Mouse (Mus musculus): ENCODE data around the gene Tufm. TPM values are rescaled to one million over a fixed set of nuclear protein-coding genes. Genes with fewer than 3 reads are reported as not detected.

Tufm gene
- polyA plus RNA-seq, 1 experiment from 2014 or later = 140 TPM

- ATAC-seq (ENCODE audit: insufficient read depth, low FRiP score) = no peak
Observed at GRCm38 (mm10) chr7:126463004-126463403, 24.2 kb upstream of the Tufm start, which contains the start of gene Atp2a1. Atp2a1 (minus strand) TSS chr7:126463108.

GRCm38 (mm10) chr7:126463547-126463946 is 23.6 kb upstream of the Tufm start:
- Histone ChIP-seq H3K4me3 (replicated peaks; ENCODE audit: low read length) (no peak overlapping the region), H3K4me1 (ENCODE audit: control insufficient read depth, insufficient read depth, low read length) (peaks cover 17% of the 10 kb centered on the region), H3K9ac (ENCODE audit: low read length) (no peak overlapping the region), H3K27me3 (ENCODE audit: control insufficient read depth, insufficient read depth, low read length) (no peaks in the 10 kb centered on the region), H3K4me2 (ENCODE audit: low read depth, low read length) (no peak overlapping the region), H3K27ac (ENCODE audit: low read length) (no peak overlapping the region), H3K36me3 (ENCODE audit: control insufficient read depth, insufficient read depth, low read length) (peaks cover 12% of the 10 kb centered on the region; the same call in 1 of the 2 replicates), H3K9me3 (replicated peaks; ENCODE audit: control insufficient read depth, low read length) (no peaks in the 10 kb centered on the region)
- no peak for ATAC-seq (ENCODE audit: insufficient read depth, low FRiP score)
- WGBS = 57% methylated on average over 4 of the region's 4 CpGs

More at GRCm38 (mm10) chr7:126463004-126463403, 24.2 kb upstream of the Tufm start, which contains the start of gene Atp2a1:
- Histone ChIP-seq H3K9me3 (replicated peaks; ENCODE audit: control insufficient read depth, low read length) (no peaks in the 10 kb centered on the region), H3K4me1 (ENCODE audit: control insufficient read depth, insufficient read depth, low read length) (peaks cover 17% of the 10 kb centered on the region), H3K27ac (ENCODE audit: low read length) (no peak within 1 kb of the TSS), H3K4me2 (ENCODE audit: low read depth, low read length) (no peak within 1 kb of the TSS), H3K9ac (ENCODE audit: low read length) (peak within 1 kb of the TSS; percentile 31; the same call in 1 of the 2 replicates), H3K36me3 (ENCODE audit: control insufficient read depth, insufficient read depth, low read length) (0 out of 2 replicates have a peak, but pooled peaks cover 7% of the 10 kb centered on the region), H3K4me3 (replicated peaks; ENCODE audit: low read length) (no peak within 1 kb of the TSS), H3K27me3 (ENCODE audit: control insufficient read depth, insufficient read depth, low read length) (no peaks in the 10 kb centered on the region)
- 52% methylated on average over 5 of the region's 5 CpGs for WGBS

- Histone ChIP-seq H3K9ac (ENCODE audit: low read length) (peak overlapping the region; percentile 31; the same call in 1 of the 2 replicates), H3K9me3 (replicated peaks; ENCODE audit: control insufficient read depth, low read length) (no peaks in the 10 kb centered on the region), H3K27me3 (ENCODE audit: control insufficient read depth, insufficient read depth, low read length) (no peaks in the 10 kb centered on the region), H3K27ac (ENCODE audit: low read length) (no peak overlapping the region), H3K4me3 (replicated peaks; ENCODE audit: low read length) (no peak overlapping the region), H3K4me2 (ENCODE audit: low read depth, low read length) (no peak overlapping the region), H3K36me3 (ENCODE audit: control insufficient read depth, insufficient read depth, low read length) (peaks cover 15% of the 10 kb centered on the region; the same call in 1 of the 2 replicates), H3K4me1 (ENCODE audit: control insufficient read depth, insufficient read depth, low read length) (peaks cover 17% of the 10 kb centered on the region)
- 57% methylated on average over 4 of the region's 4 CpGs for WGBS
- ATAC-seq (ENCODE audit: insufficient read depth, low FRiP score) = no peak
Observed at GRCm38 (mm10) chr7:126464121-126464520, 23.0 kb upstream of the Tufm start.

GRCm38 (mm10) chr7:126464836-126465235 is 22.3 kb upstream of the Tufm start:
- ATAC-seq (ENCODE audit: insufficient read depth, low FRiP score) = peak; percentile 11; the same call in 1 of the 2 replicates
- Histone ChIP-seq H3K36me3 (ENCODE audit: control insufficient read depth, insufficient read depth, low read length) (peaks cover 15% of the 10 kb centered on the region; the same call in 1 of the 2 replicates), H3K9me3 (replicated peaks; ENCODE audit: control insufficient read depth, low read length) (no peaks in the 10 kb centered on the region), H3K4me2 (ENCODE audit: low read depth, low read length) (no peak overlapping the region), H3K4me1 (ENCODE audit: control insufficient read depth, insufficient read depth, low read length) (peaks cover 17% of the 10 kb centered on the region), H3K27ac (ENCODE audit: low read length) (peak overlapping the region; percentile 47), H3K9ac (ENCODE audit: low read length) (no peak overlapping the region; the same call in 1 of the 2 replicates), H3K27me3 (ENCODE audit: control insufficient read depth, insufficient read depth, low read length) (no peaks in the 10 kb centered on the region), H3K4me3 (replicated peaks; ENCODE audit: low read length) (no peak overlapping the region)
- WGBS = 25% methylated on average over 5 of the region's 5 CpGs

- WGBS = 24% methylated on average over 7 of the region's 7 CpGs
- H3K27ac ChIP-seq (ENCODE audit: low read length) = peak overlapping the region; percentile 47
- peak; percentile 4; the same call in 1 of the 2 replicates for ATAC-seq (ENCODE audit: insufficient read depth, low FRiP score)
Observed at GRCm38 (mm10) chr7:126465246-126466030, 21.7 kb upstream of the Tufm start.

GRCm38 (mm10) chr7:126466116-126466515 is 21.0 kb upstream of the Tufm start:
- no peaks in the 10 kb centered on the region for H3K27me3 ChIP-seq (ENCODE audit: control insufficient read depth, insufficient read depth, low read length)
- no peaks in the 10 kb centered on the region for H3K9me3 ChIP-seq (replicated peaks; ENCODE audit: control insufficient read depth, low read length)
- peaks cover 15% of the 10 kb centered on the region; the same call in 1 of the 2 replicates for H3K36me3 ChIP-seq (ENCODE audit: control insufficient read depth, insufficient read depth, low read length)
- no peak overlapping the region for H3K4me3 ChIP-seq (replicated peaks; ENCODE audit: low read length)
- peaks cover 17% of the 10 kb centered on the region for H3K4me1 ChIP-seq (ENCODE audit: control insufficient read depth, insufficient read depth, low read length)
- H3K4me2 ChIP-seq (ENCODE audit: low read depth, low read length) = no peak overlapping the region
- 56% methylated on average over 9 of the region's 9 CpGs for WGBS
- H3K9ac ChIP-seq (ENCODE audit: low read length) = no peak overlapping the region
- no peak for ATAC-seq (ENCODE audit: insufficient read depth, low FRiP score)
- no peak overlapping the region for H3K27ac ChIP-seq (ENCODE audit: low read length)

More at GRCm38 (mm10) chr7:126465246-126466030, 21.7 kb upstream of the Tufm start:
- Histone ChIP-seq H3K4me3 (replicated peaks; ENCODE audit: low read length) (no peak overlapping the region), H3K4me1 (ENCODE audit: control insufficient read depth, insufficient read depth, low read length) (peaks cover 17% of the 10 kb centered on the region), H3K36me3 (ENCODE audit: control insufficient read depth, insufficient read depth, low read length) (peaks cover 15% of the 10 kb centered on the region; the same call in 1 of the 2 replicates), H3K4me2 (ENCODE audit: low read depth, low read length) (no peak overlapping the region), H3K9me3 (replicated peaks; ENCODE audit: control insufficient read depth, low read length) (no peaks in the 10 kb centered on the region), H3K27me3 (ENCODE audit: control insufficient read depth, insufficient read depth, low read length) (no peaks in the 10 kb centered on the region), H3K9ac (ENCODE audit: low read length) (no peak overlapping the region)

- ATAC-seq (ENCODE audit: insufficient read depth, low FRiP score) = no peak
- 80% methylated on average over 5 of the region's 5 CpGs for WGBS
Observed at GRCm38 (mm10) chr7:126466707-126467106, 20.5 kb upstream of the Tufm start.

GRCm38 (mm10) chr7:126467271-126467670 is 19.9 kb upstream of the Tufm start:
- ATAC-seq (ENCODE audit: insufficient read depth, low FRiP score) = no peak
- no peak overlapping the region for H3K4me3 ChIP-seq (replicated peaks; ENCODE audit: low read length)
- H3K27ac ChIP-seq (ENCODE audit: low read length) = no peak overlapping the region
- WGBS = 61% methylated on average over 5 of the region's 5 CpGs
- H3K4me2 ChIP-seq (ENCODE audit: low read depth, low read length) = no peak overlapping the region
- H3K9ac ChIP-seq (ENCODE audit: low read length) = no peak overlapping the region
- H3K27me3 ChIP-seq (ENCODE audit: control insufficient read depth, insufficient read depth, low read length) = no peaks in the 10 kb centered on the region
- no peaks in the 10 kb centered on the region for H3K9me3 ChIP-seq (replicated peaks; ENCODE audit: control insufficient read depth, low read length)
- H3K36me3 ChIP-seq (ENCODE audit: control insufficient read depth, insufficient read depth, low read length) = peaks cover 15% of the 10 kb centered on the region; the same call in 1 of the 2 replicates
- H3K4me1 ChIP-seq (ENCODE audit: control insufficient read depth, insufficient read depth, low read length) = peaks cover 17% of the 10 kb centered on the region

More at GRCm38 (mm10) chr7:126466707-126467106, 20.5 kb upstream of the Tufm start:
- Histone ChIP-seq H3K9ac (ENCODE audit: low read length) (no peak overlapping the region), H3K9me3 (replicated peaks; ENCODE audit: control insufficient read depth, low read length) (no peaks in the 10 kb centered on the region), H3K4me2 (ENCODE audit: low read depth, low read length) (no peak overlapping the region), H3K36me3 (ENCODE audit: control insufficient read depth, insufficient read depth, low read length) (peaks cover 15% of the 10 kb centered on the region; the same call in 1 of the 2 replicates), H3K4me3 (replicated peaks; ENCODE audit: low read length) (no peak overlapping the region), H3K27ac (ENCODE audit: low read length) (no peak overlapping the region), H3K4me1 (ENCODE audit: control insufficient read depth, insufficient read depth, low read length) (peaks cover 17% of the 10 kb centered on the region), H3K27me3 (ENCODE audit: control insufficient read depth, insufficient read depth, low read length) (no peaks in the 10 kb centered on the region)

Data from stomach, embryonic 16.5 days (tissue).